Mouse (Mus musculus): ENCODE data around the gene Tas2r122. TPM values are rescaled to one million over a fixed set of nuclear protein-coding genes. Genes with fewer than 3 reads are reported as not detected.

Gene Tas2r122
- total RNA-seq (2012; rRNA removed) = not detected in 2 replicates
- not detected in 2 replicates for total RNA-seq (2014; rRNA removed)
- polyA plus RNA-seq (2012; ENCODE audit: insufficient read length, low read depth) = not detected in 2 replicates

DNA sequence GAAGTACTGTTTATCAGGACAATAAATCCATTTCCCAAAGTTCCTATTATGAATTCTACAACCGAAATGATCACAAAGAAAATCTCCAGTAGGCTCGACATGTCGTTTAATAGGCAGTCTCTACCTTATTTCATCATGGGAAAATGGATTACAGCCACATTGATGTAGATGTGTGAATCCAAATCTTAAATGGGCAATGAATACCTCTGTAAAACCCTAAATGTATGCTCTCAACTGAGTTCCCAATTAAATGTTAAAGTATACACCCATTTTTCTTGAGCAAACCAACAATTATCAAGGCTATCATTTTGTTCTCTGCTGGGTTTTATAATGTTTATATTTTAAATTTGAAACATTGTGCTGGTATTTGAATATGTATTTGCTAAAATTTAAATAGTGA lies at the start of gene Tas2r122:
Gene Tas2r122, minus strand, starts transcription at position 101 of the 400 bp plus-strand sequence.
- Histone ChIP-seq H3K79me2 (replicated peaks; ENCODE audit: control insufficient read depth, extremely low read depth, insufficient read depth, poor library complexity, severe bottlenecking) (no peaks in the 10 kb centered on the region), H3K4me2 (ENCODE audit: insufficient read depth, low read depth, poor library complexity, severe bottlenecking) (no peak within 1 kb of the TSS), H3K27ac (ENCODE audit: insufficient read depth, low read depth) (no peak within 1 kb of the TSS), H3K4me3 (replicated peaks in 1 of 3; ENCODE audit: low read depth in 2 of 3, low read length in 2 of 3, poor library complexity in 1 of 3) (no peak within 1 kb of the TSS), H3K4me1 (ENCODE audit: control insufficient read depth in 1 of 2, insufficient read depth in 2 of 2) (no peaks in the 10 kb centered on the region), H3K36me3 (replicated peaks in 1 of 2; ENCODE audit: control insufficient read depth in 1 of 2, insufficient read depth in 1 of 2, low read length in 1 of 2) (no peaks in the 10 kb centered on the region), H3K9ac (ENCODE audit: insufficient read depth, low read depth) (no peak within 1 kb of the TSS), H3K9me3 (replicated peaks; ENCODE audit: low read length) (peaks cover 12% of the 10 kb centered on the region), H3K27me3 (replicated peaks) (no peaks in the 10 kb centered on the region)
- in situ Hi-C loops (cut with MboI; ENCODE audit: low pct_ligation_motif_present, low pct_unique_long_range_greater_than_20kb, low sequenced_read_pairs) = no loop called here
- no peak for TF ChIP-seq KAT2A (IDR thresholded peaks at IDR 0.05; ENCODE audit: insufficient replicate concordance, low read length)
- no peak for TF ChIP-seq RCOR1 (conservative IDR thresholded peaks at IDR 0.05; ENCODE audit: low read depth, low read length)
- dilution Hi-C loops (cut with MboI; ENCODE audit: extremely low pct_ligation_motif_present, extremely low pct_unique_long_range_greater_than_20kb, low sequenced_read_pairs) = no loop called here
- DNase-seq (ENCODE audit: extremely low read depth) = no peak

DNA sequence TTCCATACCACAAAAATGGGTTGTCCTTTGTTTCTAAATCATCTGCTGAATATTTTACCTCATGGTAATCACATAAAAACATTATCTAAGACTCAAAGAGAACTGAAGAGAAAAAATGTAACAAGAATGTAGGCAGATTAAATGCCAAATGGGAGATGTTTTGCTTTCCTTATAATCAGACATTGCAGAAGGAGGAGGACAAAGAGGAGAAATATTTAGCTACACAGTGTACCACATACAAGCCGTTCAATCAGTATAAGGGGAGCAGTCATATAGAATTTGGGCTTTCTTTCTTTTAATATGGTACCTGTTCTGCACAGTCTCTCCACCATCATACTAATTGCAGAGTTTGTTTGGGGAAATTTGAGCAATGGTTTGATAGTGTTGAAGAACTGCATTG lies 42.7 kb upstream of the Tas2r122 start, which contains the start of gene Tas2r124:
Gene Tas2r124, plus strand, starts transcription at position 301 of the 400 bp plus-strand sequence.
- dilution Hi-C loops (cut with MboI; ENCODE audit: extremely low pct_ligation_motif_present, extremely low pct_unique_long_range_greater_than_20kb, low sequenced_read_pairs) = no loop called here

DNA sequence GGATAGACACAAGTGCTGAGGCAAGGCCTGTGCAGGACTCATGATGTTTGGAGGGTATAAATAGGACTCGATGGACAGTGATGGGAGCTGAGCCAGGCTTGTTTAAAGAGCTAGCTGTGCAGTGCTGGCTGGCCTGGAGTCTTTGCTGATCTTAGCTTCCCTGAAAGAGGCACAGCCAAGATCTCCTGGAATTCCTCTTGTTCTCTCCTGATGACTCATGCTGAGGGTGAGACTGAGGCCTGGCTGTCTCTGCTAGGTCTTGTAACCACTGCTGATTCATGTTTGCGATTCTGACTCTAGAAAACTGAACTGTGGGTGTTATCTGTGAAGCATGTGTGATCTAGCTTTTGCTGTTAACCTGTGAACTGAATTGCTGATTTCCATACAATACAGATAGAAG lies 38.5 kb upstream of the Tas2r122 start:
- no peak overlapping the region for H3K9ac ChIP-seq (ENCODE audit: insufficient read depth, low read depth)
- no peaks in the 10 kb centered on the region for H3K36me3 ChIP-seq (replicated peaks in 1 of 2; ENCODE audit: control insufficient read depth in 1 of 2, insufficient read depth in 1 of 2, low read length in 1 of 2)
- H3K9me3 ChIP-seq (replicated peaks; ENCODE audit: low read length) = peaks cover 13% of the 10 kb centered on the region
- dilution Hi-C loops (cut with MboI; ENCODE audit: extremely low pct_ligation_motif_present, extremely low pct_unique_long_range_greater_than_20kb, low sequenced_read_pairs) (no loop called here), in situ Hi-C loops (cut with MboI; ENCODE audit: low pct_ligation_motif_present, low pct_unique_long_range_greater_than_20kb, low sequenced_read_pairs) (no loop called here)
- TF ChIP-seq JUND (conservative IDR thresholded peaks at IDR 0.05; ENCODE audit: low read depth, low read length) = no peak
- no peak for TF ChIP-seq MAX (IDR thresholded peaks at IDR 0.05; ENCODE audit: low read length)
- TF ChIP-seq CHD2 (IDR thresholded peaks at IDR 0.05; ENCODE audit: low read length) = no peak
- TF ChIP-seq ETS1 (conservative IDR thresholded peaks at IDR 0.05; ENCODE audit: low read depth, low read length) = no peak
- TF ChIP-seq NRF1 (IDR thresholded peaks at IDR 0.05; ENCODE audit: low read depth, low read length) = no peak
- TF ChIP-seq MXI1 (IDR thresholded peaks at IDR 0.05; ENCODE audit: low read depth, low read length) = no peak
- no peak for TF ChIP-seq E2F4 (IDR thresholded peaks at IDR 0.05; ENCODE audit: insufficient replicate concordance, low read depth, low read length)
- no peak for TF ChIP-seq RAD21 (IDR thresholded peaks at IDR 0.05; ENCODE audit: low read depth, low read length)
- no peak for TF ChIP-seq POLR2A (IDR thresholded peaks at IDR 0.05; ENCODE audit: low read depth, low read length)
- no peak for TF ChIP-seq UBTF (IDR thresholded peaks at IDR 0.05; ENCODE audit: low read depth, low read length)
- TF ChIP-seq ZNF384 (IDR thresholded peaks at IDR 0.05; ENCODE audit: low read depth, low read length) = no peak
- TF ChIP-seq ZKSCAN1 (IDR thresholded peaks at IDR 0.05; ENCODE audit: borderline replicate concordance, low read depth, low read length) = no peak
- no peak for TF ChIP-seq BHLHE40 (IDR thresholded peaks at IDR 0.05; ENCODE audit: low read depth, low read length)
- TF ChIP-seq RCOR1 (conservative IDR thresholded peaks at IDR 0.05; ENCODE audit: low read depth, low read length) = no peak
- no peak for TF ChIP-seq JUN (IDR thresholded peaks at IDR 0.05; ENCODE audit: insufficient read depth, low read depth, low read length)
- no peak for TF ChIP-seq IRF4 (IDR thresholded peaks at IDR 0.05; ENCODE audit: low read depth, low read length)
- no peak overlapping the region for H3K4me2 ChIP-seq (ENCODE audit: insufficient read depth, low read depth, poor library complexity, severe bottlenecking)
- H3K27ac ChIP-seq (ENCODE audit: insufficient read depth, low read depth) = no peak overlapping the region
- no peaks in the 10 kb centered on the region for H3K79me2 ChIP-seq (replicated peaks; ENCODE audit: control insufficient read depth, extremely low read depth, insufficient read depth, poor library complexity, severe bottlenecking)
- H3K4me3 ChIP-seq (replicated peaks in 1 of 3; ENCODE audit: low read depth in 2 of 3, low read length in 2 of 3, poor library complexity in 1 of 3) = no peak overlapping the region
- no peak for DNase-seq (ENCODE audit: extremely low read depth)
- H3K27me3 ChIP-seq (replicated peaks) = no peaks in the 10 kb centered on the region
- H3K4me1 ChIP-seq (ENCODE audit: control insufficient read depth in 1 of 2, insufficient read depth in 2 of 2) = no peaks in the 10 kb centered on the region

More for the DNA sequence above, 42.7 kb upstream of the Tas2r122 start, which contains the start of gene Tas2r124:
- H3K4me1 ChIP-seq (ENCODE audit: control insufficient read depth in 1 of 2, insufficient read depth in 2 of 2) = no peaks in the 10 kb centered on the region
- H3K4me3 ChIP-seq (replicated peaks in 1 of 3; ENCODE audit: low read depth in 2 of 3, low read length in 2 of 3, poor library complexity in 1 of 3) = no peak within 1 kb of the TSS
- no peaks in the 10 kb centered on the region for H3K27me3 ChIP-seq (replicated peaks)
- no peak within 1 kb of the TSS for H3K27ac ChIP-seq (ENCODE audit: insufficient read depth, low read depth)
- DNase-seq (ENCODE audit: extremely low read depth) = no peak
- no peak within 1 kb of the TSS for H3K9ac ChIP-seq (ENCODE audit: insufficient read depth, low read depth)
- TF ChIP-seq BHLHE40 (IDR thresholded peaks at IDR 0.05; ENCODE audit: low read depth, low read length) (no peak), NRF1 (IDR thresholded peaks at IDR 0.05; ENCODE audit: low read depth, low read length) (no peak), E2F4 (IDR thresholded peaks at IDR 0.05; ENCODE audit: insufficient replicate concordance, low read depth, low read length) (no peak), MAFK (IDR thresholded peaks at IDR 0.05; ENCODE audit: insufficient replicate concordance, low read length) (no peak), USF1 (IDR thresholded peaks at IDR 0.05; ENCODE audit: low read depth, low read length) (no peak), ELF1 (IDR thresholded peaks at IDR 0.05; ENCODE audit: low read depth, low read length) (no peak), ZNF384 (IDR thresholded peaks at IDR 0.05; ENCODE audit: low read depth, low read length) (no peak), MXI1 (IDR thresholded peaks at IDR 0.05; ENCODE audit: low read depth, low read length) (no peak), IRF4 (IDR thresholded peaks at IDR 0.05; ENCODE audit: low read depth, low read length) (no peak), HCFC1 (IDR thresholded peaks at IDR 0.05; ENCODE audit: low read depth, low read length) (no peak), ETS1 (conservative IDR thresholded peaks at IDR 0.05; ENCODE audit: low read depth, low read length) (no peak), CHD2 (IDR thresholded peaks at IDR 0.05; ENCODE audit: low read length) (no peak), MAZ (IDR thresholded peaks at IDR 0.05; ENCODE audit: low read depth, low read length) (no peak), ZC3H11A (IDR thresholded peaks at IDR 0.05; ENCODE audit: low read depth, low read length) (no peak), JUN (IDR thresholded peaks at IDR 0.05; ENCODE audit: insufficient read depth, low read depth, low read length) (no peak), NELFE (IDR thresholded peaks at IDR 0.05; ENCODE audit: low read depth, low read length) (no peak)
- peaks cover 8% of the 10 kb centered on the region for H3K9me3 ChIP-seq (replicated peaks; ENCODE audit: low read length)
- no peaks in the 10 kb centered on the region for H3K36me3 ChIP-seq (replicated peaks in 1 of 2; ENCODE audit: control insufficient read depth in 1 of 2, insufficient read depth in 1 of 2, low read length in 1 of 2)
- in situ Hi-C loops (cut with MboI; ENCODE audit: low pct_ligation_motif_present, low pct_unique_long_range_greater_than_20kb, low sequenced_read_pairs) = no loop called here
- no peak within 1 kb of the TSS for H3K4me2 ChIP-seq (ENCODE audit: insufficient read depth, low read depth, poor library complexity, severe bottlenecking)
- H3K79me2 ChIP-seq (replicated peaks; ENCODE audit: control insufficient read depth, extremely low read depth, insufficient read depth, poor library complexity, severe bottlenecking) = no peaks in the 10 kb centered on the region
